Mouse (Mus musculus) regulatory T cell (primary cell): Measurements from ENCODE around the gene Olfr857.
"Not testable (repeated sequence)": the region's sequence is repeated elsewhere in the genome, so short reads cannot be mapped to it uniquely, and the experiment has no call there.

Experiments used
- in situ Hi-C: fragments of 300-600 bp; cut with MboI, MseI; formaldehyde crosslinking; loops from one replicate; pipeline ENCODE4 v1.15.1; 2025; ENCODE audit warnings: high pct_unique_total_duplicates

The Olfr857 gene

GRCm38 (mm10) chr9:19709133-19709532 is at the start of gene Olfr857:
Olfr857 (plus strand) TSS chr9:19709433.
- in situ Hi-C loops: no loop called here

GRCm38 (mm10) chr9:19690281-19690680 is 19.0 kb upstream of the Olfr857 start:
- in situ Hi-C loops: no loop called here

- in situ Hi-C loops: no loop called here
These were observed 17.8 kb upstream of the Olfr857 start for GRCm38 (mm10) chr9:19691426-19691825.

DNA sequence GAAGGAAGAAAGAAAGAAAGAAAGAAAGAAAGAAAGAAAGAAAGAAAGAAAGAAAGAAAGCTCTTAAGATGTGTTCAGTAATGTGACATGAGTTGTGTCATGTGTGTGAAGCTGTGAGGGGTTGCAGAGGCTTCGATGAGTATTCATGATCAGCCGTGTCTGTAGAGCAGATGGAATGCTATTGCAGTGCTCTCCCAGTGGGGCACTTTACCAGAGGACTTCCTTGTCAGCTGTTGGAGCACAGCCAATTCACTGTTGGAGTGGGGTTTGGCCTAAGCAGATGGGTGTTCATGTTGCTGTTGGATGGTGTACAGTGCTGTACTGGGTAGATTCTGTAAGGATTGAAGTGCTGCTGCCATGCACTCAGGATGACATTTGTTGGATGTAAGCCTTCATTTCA is 16.8 kb upstream of the Olfr857 start:
- in situ Hi-C loops: no loop called here

- in situ Hi-C loops: not testable (repeated sequence)
These were observed 14.9 kb upstream of the Olfr857 start for GRCm38 (mm10) chr9:19694285-19694684.

GRCm38 (mm10) chr9:19694898-19695379 is 14.3 kb upstream of the Olfr857 start:
- in situ Hi-C loops: not testable (repeated sequence)

GRCm38 (mm10) chr9:19704546-19704945 is 4.7 kb upstream of the Olfr857 start:
- in situ Hi-C loops: not testable (repeated sequence)
